Mouse (Mus musculus) liver, embryonic 14.5 days (tissue): ENCODE results near the gene Dcn.

ENCODE experiments used
- CTCF ChIP-seq: IDR thresholded peaks from 2 replicates; pipeline ENCODE4 v1.5.1; 2016; ENCODE audit warnings: antibody characterized with exemption, low read depth, control low read depth
- EP300 ChIP-seq: IDR thresholded peaks from 2 replicates; pipeline ENCODE4 v1.6.1; 2016; ENCODE audit warnings: antibody characterized with exemption, low read depth

GRCm38 (mm10) chr10:97486085-97486484 is 6.7 kb downstream of the Dcn start:
- no peak for TF ChIP-seq CTCF
- no peak for TF ChIP-seq EP300
